Mouse (Mus musculus) megakaryocyte, embryonic 14.5 days (primary cell): Measurements from ENCODE around the gene 5031439G07Rik. TPM values are rescaled to one million over a fixed set of nuclear protein-coding genes. Genes with fewer than 3 reads are reported as not detected.

Experiments used
- H3K27me3 ChIP-seq: replicated peaks from 2 replicates; pipeline ENCODE3; 2012; ENCODE audit warnings: inconsistent platforms
- H3K36me3 ChIP-seq: replicated peaks from 2 replicates; pipeline ENCODE3; 2012; ENCODE audit warnings: low read length, inconsistent platforms, mixed read lengths
- H3K4me1 ChIP-seq: 2 replicates; pipeline ENCODE4 v1.6.1; 2012; ENCODE audit warnings: inconsistent platforms
- H3K4me3 ChIP-seq: replicated peaks from 2 replicates; pipeline ENCODE3; 2012; ENCODE audit warnings: moderate library complexity, mild to moderate bottlenecking, inconsistent platforms
- H3K9me3 ChIP-seq: 2 replicates; pipeline ENCODE4 v1.6.1; 2012; ENCODE audit warnings: inconsistent platforms
- FLI1 ChIP-seq: IDR thresholded peaks from 2 replicates; pipeline ENCODE4 v1.6.1; 2012; ENCODE audit warnings: low read length, inconsistent platforms, mixed read lengths
- GATA1 ChIP-seq: IDR thresholded peaks from 3 replicates; pipeline ENCODE4 v1.6.1; 2012; ENCODE audit warnings: mixed read lengths, low read length, inconsistent platforms, borderline replicate concordance
- polyA plus RNA-seq: library from polyadenylated mRNA; stranded (reverse); fragments of >175 nt; gene quantifications from 2 replicates; pipeline ENCODE4 v1.2.3, GENCODE M21; 2012; ENCODE audit warnings: low replicate concordance; ENCODE audit not compliant: insufficient read depth

5031439G07Rik gene
- polyA plus RNA-seq, 1 experiment, result 21.8 TPM

GRCm38 (mm10) chr15:84995967-84996366, 7.6 kb upstream of the 5031439G07Rik start:
- H3K27me3 ChIP-seq, result peaks cover 50% of the 10 kb centered on the region
- no peak overlapping the region for H3K4me3 ChIP-seq
- peaks cover 23% of the 10 kb centered on the region for H3K4me1 ChIP-seq
- H3K9me3 ChIP-seq, result peaks cover 9% of the 10 kb centered on the region
- TF ChIP-seq FLI1 (no peak), GATA1 (no peak)
- H3K36me3 ChIP-seq, result no peaks in the 10 kb centered on the region

DNA sequence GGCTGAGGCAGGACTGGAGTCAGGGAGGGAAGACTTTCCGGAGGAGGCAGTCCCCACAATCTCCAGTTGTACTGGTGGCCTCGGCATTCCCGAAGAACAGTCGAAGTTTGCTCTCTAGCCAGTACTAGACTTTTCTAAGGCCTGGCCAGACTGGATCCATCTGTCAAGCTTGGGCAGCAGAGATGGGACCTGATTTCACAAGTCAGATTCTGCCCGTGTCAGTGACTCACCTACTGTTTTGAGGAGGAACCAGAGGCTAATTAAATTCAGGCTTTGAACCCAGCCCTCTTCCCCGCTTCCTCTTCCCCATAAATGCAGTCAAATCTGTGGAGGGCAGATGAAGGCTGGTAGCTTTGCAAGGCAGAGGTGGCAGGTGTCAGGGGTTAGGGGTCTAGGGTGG, 6.7 kb upstream of the 5031439G07Rik start:
- Histone ChIP-seq H3K4me1 (peaks cover 22% of the 10 kb centered on the region), H3K27me3 (peaks cover 53% of the 10 kb centered on the region), H3K4me3 (no peak overlapping the region), H3K9me3 (peaks cover 12% of the 10 kb centered on the region), H3K36me3 (no peaks in the 10 kb centered on the region)
- no peak for TF ChIP-seq FLI1
- no peak for TF ChIP-seq GATA1

- TF ChIP-seq GATA1 (no peak), FLI1 (no peak)
- H3K27me3 ChIP-seq, result peaks cover 55% of the 10 kb centered on the region
- peak overlapping the region; percentile 26 for H3K4me3 ChIP-seq
- H3K36me3 ChIP-seq, result no peaks in the 10 kb centered on the region
- peaks cover 22% of the 10 kb centered on the region for H3K4me1 ChIP-seq
- peaks cover 12% of the 10 kb centered on the region for H3K9me3 ChIP-seq
These were observed 6.1 kb upstream of the 5031439G07Rik start for GRCm38 (mm10) chr15:84994498-84994897.

GRCm38 (mm10) chr15:84989771-84990170, 1.4 kb upstream of the 5031439G07Rik start:
- Histone ChIP-seq H3K9me3 (peaks cover 12% of the 10 kb centered on the region), H3K36me3 (no peaks in the 10 kb centered on the region), H3K27me3 (peaks cover 63% of the 10 kb centered on the region), H3K4me1 (peaks cover 46% of the 10 kb centered on the region), H3K4me3 (no peak overlapping the region)
- TF ChIP-seq FLI1 (no peak), GATA1 (no peak)

GRCm38 (mm10) chr15:84989098-84989497, 747 bp upstream of the 5031439G07Rik start:
- no peak for TF ChIP-seq GATA1
- TF ChIP-seq FLI1, result no peak
- peaks cover 59% of the 10 kb centered on the region for H3K27me3 ChIP-seq
- H3K4me3 ChIP-seq, result no peak overlapping the region
- peaks cover 12% of the 10 kb centered on the region for H3K9me3 ChIP-seq
- H3K4me1 ChIP-seq, result peaks cover 40% of the 10 kb centered on the region
- no peaks in the 10 kb centered on the region for H3K36me3 ChIP-seq

DNA sequence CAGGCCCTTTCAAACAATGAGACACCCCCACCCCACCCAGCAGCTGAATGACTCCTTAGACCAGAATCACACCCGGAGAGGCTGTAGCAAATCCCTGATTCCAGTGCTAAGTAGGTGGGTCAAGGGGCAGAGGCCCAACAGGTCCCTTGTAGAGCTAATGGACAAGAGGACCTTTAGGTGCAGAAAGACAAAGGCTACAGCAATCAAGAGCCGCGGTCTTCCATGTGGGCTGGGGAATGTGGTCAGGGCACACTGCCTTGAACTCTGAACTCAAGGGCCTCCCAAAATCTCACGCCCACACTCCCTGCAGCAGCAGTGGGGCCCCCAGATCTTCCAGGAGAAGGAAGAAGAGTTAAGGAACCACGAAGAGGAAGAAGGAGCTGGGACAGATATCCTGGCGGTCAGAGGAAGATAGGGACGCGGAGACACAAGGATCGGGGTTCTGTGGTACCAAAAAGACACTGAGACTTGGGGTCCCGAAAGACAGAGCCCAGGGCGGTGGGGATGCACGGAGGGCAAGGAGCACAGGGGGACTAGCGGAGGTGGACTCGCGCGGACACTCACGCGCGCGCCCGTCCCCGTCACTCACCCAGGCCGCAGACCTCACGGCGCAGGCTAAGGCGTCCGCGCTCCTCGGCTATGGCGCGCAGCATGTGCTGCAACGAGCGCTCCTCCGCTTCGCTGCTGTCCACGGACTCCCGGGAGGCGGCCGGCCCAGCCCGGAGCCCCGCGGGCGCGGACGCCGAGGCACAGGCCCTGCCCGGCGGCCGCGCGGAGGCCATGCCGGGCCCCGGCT, 1.1 kb downstream of the 5031439G07Rik start:
- TF ChIP-seq FLI1 (no peak), GATA1 (no peak)

GRCm38 (mm10) chr15:84986171-84987019, 2.0 kb downstream of the 5031439G07Rik start:
- H3K4me1 ChIP-seq, result peaks cover 56% of the 10 kb centered on the region
- peak overlapping the region; percentile 96 for H3K4me3 ChIP-seq

More for the DNA sequence above, 1.1 kb downstream of the 5031439G07Rik start:
- Histone ChIP-seq H3K4me3 (peak overlapping the region; percentile 96), H3K27me3 (peaks cover 69% of the 10 kb centered on the region), H3K4me1 (peaks cover 48% of the 10 kb centered on the region), H3K36me3 (no peaks in the 10 kb centered on the region), H3K9me3 (peaks cover 12% of the 10 kb centered on the region)

DNA sequence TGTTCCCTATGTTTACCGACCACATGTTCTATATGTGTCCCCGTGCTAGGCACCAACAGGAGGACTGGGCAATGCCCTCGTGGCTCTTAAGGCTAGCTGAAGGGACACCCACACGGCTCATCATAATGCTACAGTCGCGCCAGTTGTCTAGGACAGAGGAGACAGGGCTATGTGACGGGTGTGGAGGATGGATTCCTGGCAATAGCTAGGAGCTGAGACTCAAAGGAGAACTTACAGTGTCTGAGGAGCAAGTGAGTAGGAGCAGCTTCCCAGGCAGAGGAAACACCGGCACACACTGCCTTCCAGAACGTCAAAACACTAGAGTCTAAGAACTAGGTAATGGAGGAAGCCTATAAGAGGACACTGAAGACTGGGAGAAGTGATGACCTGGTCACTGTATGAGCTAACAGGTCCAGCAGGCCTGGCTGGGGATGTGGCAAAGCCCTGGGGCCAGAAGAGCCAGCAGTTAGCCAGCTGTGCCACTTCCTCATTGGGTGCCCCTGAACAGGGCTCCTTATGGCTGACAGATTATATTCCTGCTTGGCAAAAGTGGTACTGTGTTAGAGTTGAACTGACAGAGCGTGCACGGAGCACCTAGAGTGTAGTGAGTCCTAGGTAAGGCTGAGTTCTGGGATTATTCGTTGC, 2.7 kb downstream of the 5031439G07Rik start:
- peaks cover 56% of the 10 kb centered on the region for H3K4me1 ChIP-seq
- no peak overlapping the region for H3K4me3 ChIP-seq
- no peak for TF ChIP-seq GATA1
- TF ChIP-seq FLI1, result no peak
- H3K9me3 ChIP-seq, result no peaks in the 10 kb centered on the region
- no peaks in the 10 kb centered on the region for H3K36me3 ChIP-seq
- peaks cover 65% of the 10 kb centered on the region for H3K27me3 ChIP-seq

More at GRCm38 (mm10) chr15:84986171-84987019, 2.0 kb downstream of the 5031439G07Rik start:
- H3K36me3 ChIP-seq, result no peaks in the 10 kb centered on the region
- TF ChIP-seq GATA1, result no peak
- no peak for TF ChIP-seq FLI1
- peaks cover 69% of the 10 kb centered on the region for H3K27me3 ChIP-seq
- peaks cover 7% of the 10 kb centered on the region for H3K9me3 ChIP-seq

DNA sequence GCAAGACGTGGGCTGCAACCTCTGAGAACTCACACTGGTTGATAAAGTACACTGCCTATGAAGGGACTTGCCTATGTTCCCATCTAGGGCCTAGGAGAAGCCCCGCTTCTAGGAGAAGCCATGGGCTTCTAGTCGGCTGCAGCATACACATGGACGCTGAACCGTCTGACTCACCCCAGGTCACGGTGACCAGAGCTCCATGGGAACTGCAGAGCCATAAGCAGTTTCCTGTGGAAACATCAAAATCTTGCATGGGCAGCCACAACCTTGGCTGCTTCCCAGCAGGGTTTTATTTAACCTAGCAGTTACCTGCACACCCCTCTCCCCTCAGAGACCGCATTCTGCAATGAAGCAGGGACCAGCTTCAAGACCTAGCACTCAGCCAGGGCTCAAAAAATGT, 4.6 kb downstream of the 5031439G07Rik start:
- peaks cover 66% of the 10 kb centered on the region for H3K27me3 ChIP-seq
- TF ChIP-seq FLI1 (no peak), GATA1 (no peak)
- H3K9me3 ChIP-seq, result no peaks in the 10 kb centered on the region
- no peaks in the 10 kb centered on the region for H3K36me3 ChIP-seq
- H3K4me1 ChIP-seq, result peaks cover 51% of the 10 kb centered on the region
- H3K4me3 ChIP-seq, result no peak overlapping the region
